Mouse (Mus musculus): Measurements from ENCODE around the gene Hmgxb4. TPM values are rescaled to one million over a fixed set of nuclear protein-coding genes. Genes with fewer than 3 reads are reported as not detected.

Gene Hmgxb4
- polyA plus RNA-seq, 1 experiment from 2014 or later = 48.0 TPM

- H3K27ac ChIP-seq (ENCODE audit: low read depth, low read length) = no peak overlapping the region
- H3K36me3 ChIP-seq (ENCODE audit: control insufficient read depth, insufficient read depth, low read length) = peaks cover 6% of the 10 kb centered on the region; the same call in 1 of the 2 replicates
- DNase-seq (ENCODE audit: low spot score) (no peak), ATAC-seq (ENCODE audit: insufficient read depth, low FRiP score, low TSS enrichment) (no peak)
- WGBS = 95% methylated on average over 3 of the region's 3 CpGs
- H3K4me1 ChIP-seq (ENCODE audit: control insufficient read depth, insufficient read depth, low read length) = 0 out of 2 replicates have a peak, but pooled peaks cover 4% of the 10 kb centered on the region
- no peaks in the 10 kb centered on the region for H3K27me3 ChIP-seq (ENCODE audit: control insufficient read depth, insufficient read depth, low read length)
- H3K4me2 ChIP-seq (ENCODE audit: low read depth) = no peak overlapping the region
- no peak overlapping the region for H3K9ac ChIP-seq (ENCODE audit: low read length)
- no peak overlapping the region for H3K4me3 ChIP-seq (ENCODE audit: low read depth, low read length)
- no peaks in the 10 kb centered on the region for H3K9me3 ChIP-seq (ENCODE audit: control insufficient read depth, low read length)
These were observed 37.4 kb downstream of the Hmgxb4 start for GRCm38 (mm10) chr8:75030453-75031024.

GRCm38 (mm10) chr8:75032961-75033360 is 39.8 kb downstream of the Hmgxb4 start:
- no peak for DNase-seq (ENCODE audit: low spot score)
- Histone ChIP-seq H3K9ac (ENCODE audit: low read length) (no peak overlapping the region), H3K4me1 (ENCODE audit: control insufficient read depth, insufficient read depth, low read length) (0 out of 2 replicates have a peak, but pooled peaks cover 4% of the 10 kb centered on the region), H3K4me3 (ENCODE audit: low read depth, low read length) (peak overlapping the region; percentile 59; the same call in 1 of the 2 replicates), H3K27me3 (ENCODE audit: control insufficient read depth, insufficient read depth, low read length) (no peaks in the 10 kb centered on the region), H3K27ac (ENCODE audit: low read depth, low read length) (no peak overlapping the region), H3K4me2 (ENCODE audit: low read depth) (peak overlapping the region; percentile 37; the same call in 1 of the 2 replicates), H3K36me3 (ENCODE audit: control insufficient read depth, insufficient read depth, low read length) (peaks cover 4% of the 10 kb centered on the region; the same call in 1 of the 2 replicates), H3K9me3 (ENCODE audit: control insufficient read depth, low read length) (no peaks in the 10 kb centered on the region)
- 79% methylated on average over 5 of the region's 5 CpGs for WGBS
- no peak for ATAC-seq (ENCODE audit: insufficient read depth, low FRiP score, low TSS enrichment)

GRCm38 (mm10) chr8:75033511-75034243 is 40.5 kb downstream of the Hmgxb4 start, which contains the start of gene Tom1:
TSS of gene Tom1 (plus strand) at chr8:75033705.
- Histone ChIP-seq H3K4me1 (ENCODE audit: control insufficient read depth, insufficient read depth, low read length) (0 out of 2 replicates have a peak, but pooled peaks cover 4% of the 10 kb centered on the region), H3K36me3 (ENCODE audit: control insufficient read depth, insufficient read depth, low read length) (peaks cover 4% of the 10 kb centered on the region; the same call in 1 of the 2 replicates), H3K4me2 (ENCODE audit: low read depth) (peak within 1 kb of the TSS; percentile 82), H3K9ac (ENCODE audit: low read length) (peak within 1 kb of the TSS; percentile 54), H3K9me3 (ENCODE audit: control insufficient read depth, low read length) (no peaks in the 10 kb centered on the region), H3K27me3 (ENCODE audit: control insufficient read depth, insufficient read depth, low read length) (no peaks in the 10 kb centered on the region), H3K27ac (ENCODE audit: low read depth, low read length) (peak within 1 kb of the TSS; percentile 61; the same call in 1 of the 2 replicates), H3K4me3 (ENCODE audit: low read depth, low read length) (peak within 1 kb of the TSS; percentile 59)
- peak; percentile 100 for ATAC-seq (ENCODE audit: insufficient read depth, low FRiP score, low TSS enrichment)
- DNase-seq (ENCODE audit: low spot score) = peak; percentile 98
- 0% methylated on average over 49 of the region's 62 CpGs for WGBS

DNA sequence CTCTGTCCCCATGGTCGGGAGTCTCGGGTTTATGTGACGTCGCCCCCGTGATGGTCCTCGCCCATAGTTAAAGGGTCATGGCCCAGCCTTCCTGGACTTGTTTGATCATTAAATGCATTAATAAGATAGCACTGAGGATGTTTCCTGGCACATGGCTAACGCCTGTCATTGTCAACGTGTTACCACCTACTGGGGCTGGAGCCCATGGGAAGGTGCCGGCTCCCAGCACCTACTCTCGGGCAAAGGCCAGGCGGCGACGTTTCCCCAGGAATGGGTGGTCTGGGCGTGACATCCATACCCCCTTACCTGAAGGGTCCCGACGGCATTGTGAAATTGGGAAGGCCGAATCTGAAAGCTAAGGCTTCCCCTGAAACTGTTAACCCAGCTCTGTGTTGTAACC is 41.1 kb downstream of the Hmgxb4 start:
- 4% methylated on average over 17 of the region's 17 CpGs for WGBS
- H3K9me3 ChIP-seq (ENCODE audit: control insufficient read depth, low read length) = no peaks in the 10 kb centered on the region
- DNase-seq (ENCODE audit: low spot score) = no peak
- no peak overlapping the region for H3K27ac ChIP-seq (ENCODE audit: low read depth, low read length)
- peak overlapping the region; percentile 59 for H3K4me3 ChIP-seq (ENCODE audit: low read depth, low read length)
- ATAC-seq (ENCODE audit: insufficient read depth, low FRiP score, low TSS enrichment) = no peak
- H3K4me1 ChIP-seq (ENCODE audit: control insufficient read depth, insufficient read depth, low read length) = 0 out of 2 replicates have a peak, but pooled peaks cover 4% of the 10 kb centered on the region
- H3K27me3 ChIP-seq (ENCODE audit: control insufficient read depth, insufficient read depth, low read length) = no peaks in the 10 kb centered on the region
- peaks cover 4% of the 10 kb centered on the region; the same call in 1 of the 2 replicates for H3K36me3 ChIP-seq (ENCODE audit: control insufficient read depth, insufficient read depth, low read length)
- H3K9ac ChIP-seq (ENCODE audit: low read length) = peak overlapping the region; percentile 54
- peak overlapping the region; percentile 82 for H3K4me2 ChIP-seq (ENCODE audit: low read depth)

GRCm38 (mm10) chr8:75035640-75036039 is 42.5 kb downstream of the Hmgxb4 start:
- Histone ChIP-seq H3K4me1 (ENCODE audit: control insufficient read depth, insufficient read depth, low read length) (0 out of 2 replicates have a peak, but pooled peaks cover 4% of the 10 kb centered on the region), H3K4me2 (ENCODE audit: low read depth) (no peak overlapping the region), H3K27ac (ENCODE audit: low read depth, low read length) (no peak overlapping the region), H3K36me3 (ENCODE audit: control insufficient read depth, insufficient read depth, low read length) (no peaks in the 10 kb centered on the region), H3K27me3 (ENCODE audit: control insufficient read depth, insufficient read depth, low read length) (no peaks in the 10 kb centered on the region), H3K4me3 (ENCODE audit: low read depth, low read length) (no peak overlapping the region), H3K9ac (ENCODE audit: low read length) (no peak overlapping the region), H3K9me3 (ENCODE audit: control insufficient read depth, low read length) (no peaks in the 10 kb centered on the region)
- DNase-seq (ENCODE audit: low spot score) (no peak), ATAC-seq (ENCODE audit: insufficient read depth, low FRiP score, low TSS enrichment) (no peak)

DNA sequence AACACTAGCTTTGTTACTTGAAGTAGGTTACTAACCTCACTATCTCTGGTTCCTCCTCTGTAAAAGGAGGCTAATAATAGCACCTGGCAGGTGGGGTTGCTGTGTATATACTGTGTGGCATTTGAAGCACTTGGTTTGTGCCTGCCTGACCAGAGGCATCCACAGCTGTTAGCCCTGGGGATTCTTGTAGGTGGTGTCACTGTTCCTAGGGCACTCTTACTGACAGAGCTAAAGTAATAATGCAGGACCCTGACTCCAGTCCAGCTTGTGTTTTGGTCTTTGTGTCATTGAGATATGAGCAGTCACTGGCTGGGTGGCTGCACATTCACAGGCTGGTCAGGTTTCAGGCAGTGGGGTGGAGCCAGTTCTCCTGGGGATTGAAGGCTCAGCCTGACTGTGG is 45.3 kb downstream of the Hmgxb4 start:
- no peaks in the 10 kb centered on the region for H3K27me3 ChIP-seq (ENCODE audit: control insufficient read depth, insufficient read depth, low read length)
- DNase-seq (ENCODE audit: low spot score) (no peak), ATAC-seq (ENCODE audit: insufficient read depth, low FRiP score, low TSS enrichment) (no peak)
- no peaks in the 10 kb centered on the region for H3K36me3 ChIP-seq (ENCODE audit: control insufficient read depth, insufficient read depth, low read length)
- H3K27ac ChIP-seq (ENCODE audit: low read depth, low read length) = no peak overlapping the region
- no peak overlapping the region for H3K9ac ChIP-seq (ENCODE audit: low read length)
- H3K4me2 ChIP-seq (ENCODE audit: low read depth) = no peak overlapping the region
- H3K9me3 ChIP-seq (ENCODE audit: control insufficient read depth, low read length) = no peaks in the 10 kb centered on the region
- 0 out of 2 replicates have a peak, but pooled peaks cover 4% of the 10 kb centered on the region for H3K4me1 ChIP-seq (ENCODE audit: control insufficient read depth, insufficient read depth, low read length)
- H3K4me3 ChIP-seq (ENCODE audit: low read depth, low read length) = no peak overlapping the region

DNA sequence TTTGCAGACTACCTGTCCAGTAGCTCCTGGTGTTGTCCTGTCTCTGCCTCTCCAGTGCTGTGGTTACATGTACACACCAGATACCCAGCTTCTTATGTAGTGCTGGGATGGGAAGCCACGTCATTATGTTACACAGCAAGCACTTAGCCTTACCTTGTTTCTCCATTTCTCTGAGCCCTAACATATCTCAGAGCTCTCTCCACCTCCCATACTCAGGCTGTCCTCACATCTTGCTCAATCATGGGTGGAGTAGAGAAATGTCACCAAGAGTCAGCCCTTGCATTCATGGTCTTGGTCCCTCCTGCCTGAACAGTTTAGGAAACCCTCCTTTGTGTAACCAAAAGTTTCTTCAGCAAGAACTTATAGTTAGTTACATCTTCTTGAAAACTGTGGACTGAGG is 46.6 kb downstream of the Hmgxb4 start:
- H3K9ac ChIP-seq (ENCODE audit: low read length) = no peak overlapping the region
- H3K9me3 ChIP-seq (ENCODE audit: control insufficient read depth, low read length) = no peaks in the 10 kb centered on the region
- H3K27me3 ChIP-seq (ENCODE audit: control insufficient read depth, insufficient read depth, low read length) = no peaks in the 10 kb centered on the region
- H3K36me3 ChIP-seq (ENCODE audit: control insufficient read depth, insufficient read depth, low read length) = no peaks in the 10 kb centered on the region
- no peaks in the 10 kb centered on the region for H3K4me1 ChIP-seq (ENCODE audit: control insufficient read depth, insufficient read depth, low read length)
- no peak overlapping the region for H3K4me2 ChIP-seq (ENCODE audit: low read depth)
- H3K27ac ChIP-seq (ENCODE audit: low read depth, low read length) = no peak overlapping the region
- no peak for DNase-seq (ENCODE audit: low spot score)
- no peak for ATAC-seq (ENCODE audit: insufficient read depth, low FRiP score, low TSS enrichment)
- no peak overlapping the region for H3K4me3 ChIP-seq (ENCODE audit: low read depth, low read length)
- WGBS = 84% methylated on average over 1 of the region's 1 CpGs

DNA sequence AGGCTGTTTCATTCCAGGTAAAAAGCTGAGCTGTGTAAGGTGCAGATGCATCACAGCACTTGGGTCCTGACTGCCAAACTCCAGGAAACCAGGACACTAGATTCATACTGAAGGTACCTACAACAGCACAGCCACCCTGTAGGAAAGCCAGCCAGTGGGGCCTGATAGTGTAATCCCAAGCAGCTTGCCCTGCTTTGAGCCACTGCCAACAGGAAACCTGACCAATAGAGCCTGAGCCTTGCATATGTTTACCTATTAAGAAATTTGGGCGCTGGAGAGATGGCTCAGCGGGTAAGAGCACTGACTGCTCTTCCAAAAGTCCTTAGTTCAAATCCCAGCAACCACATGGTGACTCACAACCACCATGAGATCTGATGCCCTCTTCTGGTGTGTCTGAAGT is 49.0 kb downstream of the Hmgxb4 start:
- H3K9ac ChIP-seq (ENCODE audit: low read length) = no peak overlapping the region
- no peak overlapping the region for H3K4me3 ChIP-seq (ENCODE audit: low read depth, low read length)
- H3K36me3 ChIP-seq (ENCODE audit: control insufficient read depth, insufficient read depth, low read length) = no peaks in the 10 kb centered on the region
- H3K4me2 ChIP-seq (ENCODE audit: low read depth) = no peak overlapping the region
- 95% methylated on average over 2 of the region's 2 CpGs for WGBS
- no peak for DNase-seq (ENCODE audit: low spot score)
- no peak for ATAC-seq (ENCODE audit: insufficient read depth, low FRiP score, low TSS enrichment)
- H3K9me3 ChIP-seq (ENCODE audit: control insufficient read depth, low read length) = no peaks in the 10 kb centered on the region
- no peaks in the 10 kb centered on the region for H3K27me3 ChIP-seq (ENCODE audit: control insufficient read depth, insufficient read depth, low read length)
- H3K27ac ChIP-seq (ENCODE audit: low read depth, low read length) = no peak overlapping the region
- H3K4me1 ChIP-seq (ENCODE audit: control insufficient read depth, insufficient read depth, low read length) = no peaks in the 10 kb centered on the region

GRCm38 (mm10) chr8:75042974-75043373 is 49.8 kb downstream of the Hmgxb4 start:
- H3K4me1 ChIP-seq (ENCODE audit: control insufficient read depth, insufficient read depth, low read length) = no peaks in the 10 kb centered on the region
- H3K36me3 ChIP-seq (ENCODE audit: control insufficient read depth, insufficient read depth, low read length) = no peaks in the 10 kb centered on the region
- no peak overlapping the region for H3K4me3 ChIP-seq (ENCODE audit: low read depth, low read length)
- no peak for DNase-seq (ENCODE audit: low spot score)
- no peak overlapping the region for H3K4me2 ChIP-seq (ENCODE audit: low read depth)
- H3K27me3 ChIP-seq (ENCODE audit: control insufficient read depth, insufficient read depth, low read length) = no peaks in the 10 kb centered on the region
- no peak overlapping the region for H3K27ac ChIP-seq (ENCODE audit: low read depth, low read length)
- H3K9me3 ChIP-seq (ENCODE audit: control insufficient read depth, low read length) = no peaks in the 10 kb centered on the region
- no peak overlapping the region for H3K9ac ChIP-seq (ENCODE audit: low read length)
- ATAC-seq (ENCODE audit: insufficient read depth, low FRiP score, low TSS enrichment) = no peak
- 75% methylated on average over 1 of the region's 1 CpGs for WGBS
